Mouse (Mus musculus) G1E (cell line): ENCODE results near the gene Aldoart2.

Experiments
- CTCF ChIP-seq: IDR thresholded peaks from 2 replicates; pipeline ENCODE4 v1.5.1; 2012; ENCODE audit warnings: low read depth, low read length, inconsistent platforms, mixed read lengths
- GATA1 ChIP-seq: IDR thresholded peaks from 2 replicates; pipeline ENCODE4 v1.6.1; 2012; ENCODE audit warnings: borderline replicate concordance, low read length, inconsistent platforms, mixed read lengths
- GATA2 ChIP-seq: IDR thresholded peaks from 2 replicates; pipeline ENCODE4 v1.6.1; 2012; ENCODE audit warnings: low read depth, low read length, inconsistent platforms, borderline replicate concordance
- TAL1 ChIP-seq: conservative IDR thresholded peaks from 2 replicates; pipeline ENCODE4 v1.6.1; 2012; ENCODE audit warnings: low read depth, low read length, inconsistent platforms, mixed read lengths

- TF ChIP-seq CTCF, result no peak
- TF ChIP-seq TAL1, result no peak
- no peak for TF ChIP-seq GATA2
- no peak for TF ChIP-seq GATA1
These were observed 27.3 kb upstream of the Aldoart2 start for GRCm38 (mm10) chr12:55537742-55538141.
